Mouse (Mus musculus): ENCODE results near the gene Bcl7b.
"Not testable (repeated sequence)": the region's sequence is repeated elsewhere in the genome, so short reads cannot be mapped to it uniquely, and the experiment has no call there.

Gene Bcl7b

GRCm38 (mm10) chr5:135208197-135208596, 40.1 kb downstream of the Bcl7b start:
- DNase-seq (ENCODE audit: low spot score in 2 of 2) = no peak

- no peak for DNase-seq (ENCODE audit: low spot score in 2 of 2)
Measured at GRCm38 (mm10) chr5:135216871-135217270, 48.8 kb downstream of the Bcl7b start.

GRCm38 (mm10) chr5:135220941-135221340, 52.9 kb downstream of the Bcl7b start:
- no peak for DNase-seq (ENCODE audit: low spot score in 2 of 2)

GRCm38 (mm10) chr5:135222066-135222465, 54.0 kb downstream of the Bcl7b start:
- DNase-seq (ENCODE audit: low spot score in 2 of 2) = no peak

GRCm38 (mm10) chr5:135224169-135224568, 56.1 kb downstream of the Bcl7b start:
- DNase-seq (ENCODE audit: low spot score in 2 of 2) = no peak

GRCm38 (mm10) chr5:135225879-135226278, 57.8 kb downstream of the Bcl7b start:
- DNase-seq (ENCODE audit: low spot score in 2 of 2) = not testable (repeated sequence)

GRCm38 (mm10) chr5:135230186-135230585, 62.1 kb downstream of the Bcl7b start:
- DNase-seq (ENCODE audit: low spot score in 2 of 2) = no peak
